Mouse (Mus musculus) thymus, adult 2 months (tissue): ENCODE measurements around the gene Rraga.

Source experiments
- CTCF ChIP-seq: fragments of 200-500 bp; IDR thresholded peaks from 2 replicates; pipeline ENCODE4 v1.5.1; 2012; ENCODE audit warnings: mild to moderate bottlenecking, control low read depth, low read length, moderate library complexity, borderline replicate concordance; ENCODE audit not compliant: control insufficient read depth, poor library complexity, insufficient read depth; ENCODE audit errors: extremely low read depth
- POLR2A ChIP-seq: fragments of 200-500 bp; IDR thresholded peaks from 2 replicates; pipeline ENCODE4 v1.6.1; 2012; ENCODE audit warnings: mild to moderate bottlenecking, low read length, control low read depth, moderate library complexity; ENCODE audit not compliant: control insufficient read depth, poor library complexity, insufficient read depth; ENCODE audit errors: extremely low read depth

GRCm38 (mm10) chr4:86527162-86528136 lies 48.0 kb upstream of the Rraga start:
- no peak for TF ChIP-seq CTCF
- no peak for TF ChIP-seq POLR2A
